Mouse (Mus musculus) hindbrain, embryonic 13.5 days (tissue): ENCODE measurements around the gene Syncrip. TPM values are rescaled to one million over a fixed set of nuclear protein-coding genes. Genes with fewer than 3 reads are reported as not detected.
"Not testable (repeated sequence)": the region's sequence is repeated elsewhere in the genome, so short reads cannot be mapped to it uniquely, and the experiment has no call there.

Experiments
- ATAC-seq: fragments of 200-750 bp; cut with Nextera tagmentation; 2 replicates; pipeline ENCODE4 v1.8.0; 2017; ENCODE audit warnings: moderate TSS enrichment; ENCODE audit not compliant: low FRiP score
- H3K27ac ChIP-seq: fragments of 300-500 bp; sonication (generic); 2 replicates; pipeline ENCODE4 v1.5.1; 2015; ENCODE audit warnings: inconsistent platforms, mild to moderate bottlenecking, moderate library complexity
- H3K27me3 ChIP-seq: fragments of 300-500 bp; sonication (generic); 2 replicates; pipeline ENCODE4 v1.6.1; 2015; ENCODE audit warnings: mild to moderate bottlenecking, inconsistent platforms
- H3K36me3 ChIP-seq: fragments of 300-500 bp; sonication (generic); 2 replicates; pipeline ENCODE4 v1.6.1; 2015; ENCODE audit warnings: mild to moderate bottlenecking, inconsistent platforms
- H3K4me1 ChIP-seq: fragments of 300-500 bp; sonication (generic); replicated peaks from 2 replicates; pipeline ENCODE4 v1.6.1; 2015; ENCODE audit warnings: inconsistent platforms
- H3K4me2 ChIP-seq: fragments of 300-500 bp; sonication (generic); 2 replicates; pipeline ENCODE4 v1.6.1; 2015; ENCODE audit warnings: inconsistent platforms, mild to moderate bottlenecking, moderate library complexity
- H3K4me3 ChIP-seq: fragments of 300-500 bp; sonication (generic); 2 replicates; pipeline ENCODE4 v1.5.1; 2015; ENCODE audit warnings: mild to moderate bottlenecking, inconsistent platforms
- H3K9ac ChIP-seq: fragments of 300-500 bp; sonication (generic); 2 replicates; pipeline ENCODE4 v1.6.1; 2015; ENCODE audit warnings: mild to moderate bottlenecking, inconsistent platforms
- H3K9me3 ChIP-seq: fragments of 300-500 bp; sonication (generic); 2 replicates; pipeline ENCODE4 v1.6.1; 2016; ENCODE audit warnings: inconsistent platforms
- WGBS: fragments of 180-500 bp; shearing (Covaris S2); methylation state at CpG from one replicate; pipeline ENCODE4 v1.1.7; 2015; 5-methylcytosine and 5-hydroxymethylcytosine counted together
- polyA plus RNA-seq: library from polyadenylated mRNA; unstranded; fragments of >200 nt; fragmentation: Nextera tagmentation; extraction: Ambion mirVana; gene quantifications from 2 replicates; pipeline ENCODE4 v1.2.1, GENCODE M21; 2015

Syncrip gene
- polyA plus RNA-seq, 1 experiment from 2014 or later, result 89.3 TPM

- 13% methylated on average over 1 of the region's 1 CpGs for WGBS
- H3K9ac ChIP-seq, result peak overlapping the region; percentile 97
- H3K27ac ChIP-seq, result no peak overlapping the region
Observed at GRCm38 (mm10) chr9:88480120-88480519, 2.3 kb downstream of the Syncrip start.

GRCm38 (mm10) chr9:88476138-88476537 lies 6.2 kb downstream of the Syncrip start:
- Histone ChIP-seq H3K9ac (no peak overlapping the region), H3K9me3 (no peaks in the 10 kb centered on the region), H3K27me3 (no peaks in the 10 kb centered on the region), H3K4me2 (no peak overlapping the region), H3K4me1 (peaks cover 12% of the 10 kb centered on the region), H3K4me3 (no peak overlapping the region), H3K36me3 (peaks cover 45% of the 10 kb centered on the region), H3K27ac (no peak overlapping the region)
- WGBS, result 26% methylated on average over 1 of the region's 1 CpGs
- ATAC-seq, result no peak

More at GRCm38 (mm10) chr9:88480120-88480519, 2.3 kb downstream of the Syncrip start:
- Histone ChIP-seq H3K4me3 (peak overlapping the region; percentile 99), H3K9me3 (no peaks in the 10 kb centered on the region), H3K4me1 (peaks cover 19% of the 10 kb centered on the region), H3K4me2 (peak overlapping the region; percentile 75), H3K27me3 (no peaks in the 10 kb centered on the region), H3K36me3 (peaks cover 18% of the 10 kb centered on the region)
- ATAC-seq, result no peak

- peaks cover 43% of the 10 kb centered on the region for H3K36me3 ChIP-seq
- H3K9ac ChIP-seq, ATAC-seq, H3K4me3 ChIP-seq, H3K27me3 ChIP-seq, H3K4me2 ChIP-seq, H3K9me3 ChIP-seq, H3K27ac ChIP-seq, H3K4me1 ChIP-seq: not testable (repeated sequence)
- 98% methylated on average over 2 of the region's 4 CpGs for WGBS
Observed at GRCm38 (mm10) chr9:88461017-88461416, 21.4 kb downstream of the Syncrip start.

- Histone ChIP-seq H3K4me1 (peaks cover 16% of the 10 kb centered on the region), H3K27ac (no peak overlapping the region), H3K9me3 (no peaks in the 10 kb centered on the region), H3K4me2 (peak overlapping the region; percentile 82; the same call in 1 of the 2 replicates), H3K36me3 (peaks cover 5% of the 10 kb centered on the region), H3K9ac (no peak overlapping the region), H3K4me3 (no peak overlapping the region), H3K27me3 (no peaks in the 10 kb centered on the region)
- WGBS, result 37% methylated on average over 5 of the region's 5 CpGs
- no peak for ATAC-seq
Observed at GRCm38 (mm10) chr9:88439991-88440390, 42.4 kb downstream of the Syncrip start.

DNA sequence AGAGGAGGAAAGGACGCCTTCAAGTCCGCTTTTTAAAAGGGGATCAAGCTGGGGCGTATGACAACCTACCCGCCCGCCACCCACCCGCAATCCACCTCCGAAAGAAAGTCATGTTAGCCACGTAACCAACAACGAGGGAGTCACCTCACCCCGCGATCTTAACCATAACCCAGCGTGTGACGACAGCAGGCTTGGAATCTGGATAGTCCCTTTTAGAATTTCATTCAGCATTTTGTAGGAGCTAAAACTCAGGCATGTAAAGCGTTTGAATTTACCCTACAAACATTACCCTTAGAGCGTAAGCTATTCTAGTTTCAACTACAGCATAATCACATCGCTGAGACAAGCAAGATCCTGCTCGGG lies 43.2 kb downstream of the Syncrip start:
- Histone ChIP-seq H3K9ac (peak overlapping the region; percentile 86), H3K4me3 (peak overlapping the region; percentile 75), H3K27ac (peak overlapping the region; percentile 90), H3K9me3 (no peaks in the 10 kb centered on the region), H3K27me3 (no peaks in the 10 kb centered on the region), H3K4me1 (peaks cover 16% of the 10 kb centered on the region), H3K4me2 (peak overlapping the region; percentile 82), H3K36me3 (no peaks in the 10 kb centered on the region)
- ATAC-seq, result 0 out of 2 replicates have a peak, but pooled peaks have one; percentile 0
- WGBS, result under 1% methylated on average over 17 of the region's 17 CpGs

DNA sequence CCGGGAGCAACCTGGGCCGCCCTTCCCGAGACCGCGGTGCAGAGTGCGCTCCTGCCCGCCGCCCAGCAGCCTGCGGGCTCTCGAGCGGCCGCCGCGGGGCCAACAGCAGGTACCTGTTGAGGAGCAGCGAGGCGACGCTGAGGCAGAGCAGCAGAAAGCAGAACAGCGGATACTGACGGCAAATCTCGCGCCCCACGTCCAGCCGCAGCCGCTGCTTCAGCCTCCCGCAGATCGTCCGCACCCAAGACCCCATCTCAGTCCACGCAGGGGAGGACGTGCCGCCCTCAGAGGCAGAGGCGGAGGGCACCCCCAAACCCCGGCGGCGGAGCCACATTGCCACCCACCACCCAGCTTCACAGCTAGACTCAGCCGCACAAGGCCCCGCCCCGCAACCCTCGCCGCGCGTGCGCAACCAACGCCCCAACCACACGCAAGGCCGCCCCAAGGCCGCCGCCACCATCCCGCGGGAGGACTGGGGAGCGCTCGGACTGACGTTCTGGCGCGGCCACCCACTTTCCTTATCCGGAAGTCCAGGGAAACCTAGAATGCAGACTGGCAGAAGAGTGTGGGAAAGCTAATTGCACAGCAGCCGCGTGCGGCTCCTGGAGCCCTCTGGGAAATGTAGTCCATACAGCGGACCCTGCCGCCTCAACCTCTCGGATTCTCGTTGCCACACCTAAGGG lies 43.7 kb downstream of the Syncrip start, which contains the start of gene Snx14:
TSS of gene Snx14 (minus strand) at position 404 of the 683 bp plus-strand sequence.
- Histone ChIP-seq H3K27me3 (no peaks in the 10 kb centered on the region), H3K4me3 (peak within 1 kb of the TSS; percentile 75), H3K4me1 (peaks cover 16% of the 10 kb centered on the region), H3K4me2 (peak within 1 kb of the TSS; percentile 82), H3K9ac (peak within 1 kb of the TSS; percentile 86), H3K27ac (peak within 1 kb of the TSS; percentile 90), H3K36me3 (no peaks in the 10 kb centered on the region), H3K9me3 (no peaks in the 10 kb centered on the region)
- ATAC-seq, result peak; percentile 98
- WGBS, result under 1% methylated on average over 62 of the region's 62 CpGs

- Histone ChIP-seq H3K27me3 (no peaks in the 10 kb centered on the region), H3K9ac (peak overlapping the region; percentile 86), H3K4me1 (peaks cover 16% of the 10 kb centered on the region), H3K4me3 (peak overlapping the region; percentile 75), H3K9me3 (no peaks in the 10 kb centered on the region), H3K4me2 (peak overlapping the region; percentile 82), H3K27ac (peak overlapping the region; percentile 90), H3K36me3 (no peaks in the 10 kb centered on the region)
- 1% methylated on average over 15 of the region's 15 CpGs for WGBS
- ATAC-seq, result peak; percentile 12
Observed at GRCm38 (mm10) chr9:88438237-88438554, 44.2 kb downstream of the Syncrip start.

- H3K4me2 ChIP-seq, result peak overlapping the region; percentile 82
- H3K27ac ChIP-seq, result peak overlapping the region; percentile 90; the same call in 1 of the 2 replicates
- ATAC-seq, result no peak
- peak overlapping the region; percentile 75 for H3K4me3 ChIP-seq
- H3K27me3 ChIP-seq, result no peaks in the 10 kb centered on the region
- WGBS, result 62% methylated on average over 10 of the region's 10 CpGs
- no peaks in the 10 kb centered on the region for H3K9me3 ChIP-seq
- peak overlapping the region; percentile 86 for H3K9ac ChIP-seq
- peaks cover 16% of the 10 kb centered on the region for H3K4me1 ChIP-seq
- no peaks in the 10 kb centered on the region for H3K36me3 ChIP-seq
Observed at GRCm38 (mm10) chr9:88437342-88438236, 44.8 kb downstream of the Syncrip start.

DNA sequence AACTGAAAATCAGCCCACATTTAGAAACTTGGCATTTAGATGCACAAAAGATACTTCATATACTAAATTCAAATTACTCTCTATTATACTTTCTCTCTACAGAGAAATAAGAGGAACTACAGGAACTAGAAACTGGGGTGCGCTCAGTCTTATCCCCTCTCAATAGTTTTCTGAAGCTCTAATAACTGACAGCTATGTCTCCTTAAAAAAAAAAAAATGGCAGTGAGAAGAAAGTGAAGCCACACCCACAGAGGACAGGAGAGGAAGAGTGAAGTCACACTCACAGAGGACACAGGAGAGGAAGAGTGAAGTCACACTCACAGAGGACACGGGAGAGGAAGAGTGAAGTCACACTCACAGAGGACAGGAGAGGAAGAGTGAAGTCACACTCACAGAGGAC lies 58.0 kb downstream of the Syncrip start:
- no peaks in the 10 kb centered on the region for H3K9me3 ChIP-seq
- H3K4me2 ChIP-seq, result no peak overlapping the region
- no peaks in the 10 kb centered on the region for H3K27me3 ChIP-seq
- 91% methylated on average over 2 of the region's 2 CpGs for WGBS
- no peak overlapping the region for H3K4me3 ChIP-seq
- peaks cover 21% of the 10 kb centered on the region for H3K36me3 ChIP-seq
- H3K9ac ChIP-seq, result no peak overlapping the region
- no peak for ATAC-seq
- H3K4me1 ChIP-seq, result no peaks in the 10 kb centered on the region
- H3K27ac ChIP-seq, result no peak overlapping the region

DNA sequence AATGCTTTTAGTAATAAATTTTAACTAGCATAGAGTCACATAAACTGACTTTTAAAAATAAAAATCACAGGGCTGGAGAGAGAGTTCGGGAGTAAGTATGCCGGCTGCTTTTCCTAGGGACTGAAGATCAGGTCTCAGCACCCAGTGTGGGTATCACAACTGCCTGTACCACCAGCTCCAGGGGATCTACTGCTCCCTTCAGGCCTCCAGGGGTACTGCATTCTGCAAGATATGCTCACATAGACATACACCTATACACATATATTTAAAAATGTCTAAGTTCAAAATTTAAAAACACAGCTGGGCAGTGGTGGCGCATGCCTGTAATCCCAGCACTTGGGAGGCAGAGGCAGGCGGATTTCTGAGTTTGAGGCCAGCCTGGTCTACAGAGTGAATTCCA lies 59.9 kb downstream of the Syncrip start:
- Histone ChIP-seq H3K9ac (no peak overlapping the region), H3K27me3 (no peaks in the 10 kb centered on the region), H3K27ac (no peak overlapping the region), H3K4me1 (no peaks in the 10 kb centered on the region), H3K4me3 (no peak overlapping the region), H3K36me3 (peaks cover 28% of the 10 kb centered on the region), H3K9me3 (no peaks in the 10 kb centered on the region), H3K4me2 (no peak overlapping the region)
- WGBS, result 97% methylated on average over 4 of the region's 4 CpGs
- no peak for ATAC-seq

GRCm38 (mm10) chr9:88416752-88417151 lies 65.6 kb downstream of the Syncrip start:
- Histone ChIP-seq H3K9me3 (no peaks in the 10 kb centered on the region), H3K4me3 (no peak overlapping the region), H3K9ac (no peak overlapping the region), H3K4me2 (no peak overlapping the region), H3K4me1 (no peaks in the 10 kb centered on the region), H3K27me3 (no peaks in the 10 kb centered on the region), H3K27ac (no peak overlapping the region), H3K36me3 (peaks cover 29% of the 10 kb centered on the region)
- 64% methylated on average over 1 of the region's 1 CpGs for WGBS
- ATAC-seq, result no peak

- no peaks in the 10 kb centered on the region for H3K4me1 ChIP-seq
- no peak overlapping the region for H3K4me3 ChIP-seq
- H3K9me3 ChIP-seq, result no peaks in the 10 kb centered on the region
- no peaks in the 10 kb centered on the region for H3K27me3 ChIP-seq
- no peak overlapping the region for H3K4me2 ChIP-seq
- H3K36me3 ChIP-seq, result peaks cover 27% of the 10 kb centered on the region
- WGBS, result 96% methylated on average over 2 of the region's 2 CpGs
- no peak overlapping the region for H3K27ac ChIP-seq
- no peak for ATAC-seq
- H3K9ac ChIP-seq, result no peak overlapping the region
Observed at GRCm38 (mm10) chr9:88409978-88410377, 72.4 kb downstream of the Syncrip start.
